Mouse (Mus musculus): ENCODE measurements at regions not wholly inside any gene's neighbourhood (a gene's known extent, or its start where the extent isn't known, plus 50 kb on each side); places are given as distances from the start of the nearest gene placed in this dataset.
A peak's percentile ranks its signal among the peaks of the same experiment; 100 is the strongest.
"Not testable (repeated sequence)": the region's sequence is repeated elsewhere in the genome, so short reads cannot be mapped to it uniquely, and the experiment has no call there.

DNA sequence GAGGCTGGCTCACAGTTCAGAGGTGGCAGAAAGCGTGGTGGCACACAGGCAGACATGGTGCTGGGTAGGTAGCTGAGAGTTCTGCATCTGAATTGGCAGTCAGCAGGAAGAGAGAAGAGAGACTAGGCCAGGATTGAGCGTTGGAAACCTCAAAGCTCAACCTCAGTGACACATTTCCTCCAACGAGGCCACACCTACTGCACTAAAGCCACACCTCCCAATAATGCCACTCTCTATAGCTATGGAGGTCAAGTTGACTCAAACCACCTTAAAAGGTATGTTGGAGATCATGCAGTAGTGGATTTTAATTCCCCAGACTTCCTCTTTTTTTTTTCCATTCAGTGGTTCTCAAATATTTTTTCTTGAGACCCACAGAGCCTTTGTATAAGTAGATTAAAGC lies 57.1 kb downstream of the Ccdc54 start:
- DNase-seq (ENCODE audit: extremely low read depth, low read depth, low spot score) = no peak
- no peaks in the 10 kb centered on the region for H3K36me3 ChIP-seq (ENCODE audit: control insufficient read depth, insufficient read depth, low read length)
- H3K79me2 ChIP-seq (ENCODE audit: control insufficient read depth, insufficient read depth, low read length) = no peaks in the 10 kb centered on the region
- H3K9ac ChIP-seq (ENCODE audit: low read depth, low read length) = no peak overlapping the region
- no peak overlapping the region for H3K4me3 ChIP-seq (ENCODE audit: insufficient read depth, low read depth, low read length)
- 0 out of 2 replicates have a peak, but pooled peaks cover 2% of the 10 kb centered on the region for H3K4me1 ChIP-seq (ENCODE audit: control insufficient read depth, insufficient read depth, low read length)
- H3K27me3 ChIP-seq (ENCODE audit: control insufficient read depth, insufficient read depth, low read length) = no peaks in the 10 kb centered on the region
- 72% methylated on average over 3 of the region's 3 CpGs for WGBS
- TF ChIP-seq CTCF (IDR thresholded peaks at IDR 0.05; ENCODE audit: low read depth, low read length) (no peak), POLR2A (IDR thresholded peaks at IDR 0.05; ENCODE audit: extremely low read depth, insufficient read depth, low read length) (no peak)
- no peak overlapping the region for H3K27ac ChIP-seq (replicated peaks; ENCODE audit: insufficient read depth, low read depth, low read length)

DNA sequence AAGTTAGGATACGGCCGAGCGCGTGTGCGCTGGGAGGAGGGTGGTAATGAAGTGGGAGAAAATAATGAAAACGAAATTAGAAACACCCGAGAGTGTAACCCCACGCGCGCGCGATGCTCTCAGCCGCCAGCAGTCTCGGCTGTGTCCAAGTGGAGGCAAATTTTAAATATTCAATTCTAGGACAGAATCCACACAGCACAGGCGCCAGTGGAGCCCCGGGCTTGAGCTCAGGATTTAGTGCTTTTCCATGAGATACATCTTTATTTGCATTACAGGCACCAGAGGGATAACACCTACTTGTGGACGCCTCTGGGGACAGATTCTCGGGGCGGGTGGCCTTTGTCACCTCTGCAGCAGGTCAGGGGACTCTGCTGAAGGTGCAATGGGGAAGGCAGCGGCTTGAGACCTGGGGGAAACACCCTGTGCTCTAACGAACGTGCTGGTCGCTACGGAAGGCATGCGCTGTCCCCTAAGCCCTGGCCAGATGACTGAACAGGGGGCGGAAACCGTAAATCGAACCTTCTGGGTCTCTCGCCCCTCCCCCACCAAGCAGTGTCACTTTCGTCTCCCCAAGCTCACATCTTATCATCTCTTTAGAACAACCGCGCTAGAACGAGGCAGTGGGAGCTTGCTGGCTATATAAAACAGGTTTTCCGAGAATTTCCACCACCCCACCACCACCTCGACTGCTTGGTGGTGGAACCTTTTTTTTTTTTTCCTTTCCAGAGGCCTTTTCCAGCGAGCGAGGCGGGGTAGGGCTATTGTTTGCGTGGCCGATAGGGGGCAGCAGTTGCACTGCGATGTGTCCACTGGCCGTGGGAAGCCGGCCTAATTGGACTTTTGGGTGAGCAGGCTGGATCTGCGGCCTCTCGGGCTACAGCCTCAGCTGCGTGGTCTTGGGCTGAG lies 61.2 kb downstream of the Ccdc54 start:
- DNase-seq (ENCODE audit: extremely low read depth, low read depth, low spot score) = peak; percentile 52
- no peak overlapping the region for H3K27ac ChIP-seq (replicated peaks; ENCODE audit: insufficient read depth, low read depth, low read length)
- TF ChIP-seq POLR2A (IDR thresholded peaks at IDR 0.05; ENCODE audit: extremely low read depth, insufficient read depth, low read length) = no peak
- peak; percentile 94 for TF ChIP-seq CTCF (IDR thresholded peaks at IDR 0.05; ENCODE audit: low read depth, low read length)

DNA sequence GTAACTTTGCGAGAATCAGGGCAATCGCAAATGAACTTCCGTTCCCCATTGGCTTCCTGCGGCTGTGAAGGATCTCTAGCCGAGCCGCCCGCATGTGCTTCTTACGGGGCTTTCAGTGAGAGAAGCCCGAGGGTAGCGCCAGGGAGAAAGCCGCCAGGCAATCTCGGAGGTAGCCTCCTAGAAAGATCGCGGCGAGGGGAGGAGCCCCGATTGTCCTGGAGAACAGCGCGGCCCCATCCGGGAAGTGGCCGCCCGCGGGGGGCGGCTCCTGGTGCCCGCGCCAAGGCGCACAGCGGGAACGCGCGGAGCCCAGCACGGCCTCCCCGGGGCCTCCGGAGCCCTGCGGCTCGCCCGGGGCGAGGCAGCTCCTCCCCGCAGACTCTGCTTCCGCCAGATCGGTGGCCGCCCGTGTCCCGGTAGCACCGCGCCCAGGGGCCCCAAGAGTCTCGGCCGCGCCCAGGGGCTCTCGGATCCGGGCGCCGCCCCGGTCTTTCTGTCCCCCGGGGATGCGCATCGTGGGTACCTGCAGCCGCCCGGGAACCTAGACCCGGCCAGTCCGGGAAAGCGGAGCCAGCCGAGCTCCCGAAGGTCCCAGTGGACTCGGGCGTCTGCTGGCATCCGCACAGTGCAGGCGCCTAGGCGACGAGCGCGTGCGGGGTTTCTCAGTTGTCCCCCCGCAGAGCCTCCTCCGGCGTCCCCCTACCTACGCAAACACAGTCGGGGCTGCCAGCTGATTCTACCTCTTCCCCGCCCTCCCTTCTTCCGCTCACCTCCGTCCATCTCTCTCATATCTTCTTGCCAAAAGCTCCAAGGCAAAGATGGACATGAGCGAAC lies 62.1 kb downstream of the Ccdc54 start:
- no peak overlapping the region; the same call in 1 of the 2 replicates for H3K27ac ChIP-seq (replicated peaks; ENCODE audit: insufficient read depth, low read depth, low read length)
- no peak for TF ChIP-seq POLR2A (IDR thresholded peaks at IDR 0.05; ENCODE audit: extremely low read depth, insufficient read depth, low read length)
- TF ChIP-seq CTCF (IDR thresholded peaks at IDR 0.05; ENCODE audit: low read depth, low read length) = no peak
- H3K4me1 ChIP-seq (ENCODE audit: control insufficient read depth, insufficient read depth, low read length) = 0 out of 2 replicates have a peak, but pooled peaks cover 2% of the 10 kb centered on the region
- under 1% methylated on average over 81 of the region's 81 CpGs for WGBS
- peak overlapping the region; percentile 67 for H3K4me3 ChIP-seq (ENCODE audit: insufficient read depth, low read depth, low read length)
- H3K27me3 ChIP-seq (ENCODE audit: control insufficient read depth, insufficient read depth, low read length) = no peaks in the 10 kb centered on the region
- H3K79me2 ChIP-seq (ENCODE audit: control insufficient read depth, insufficient read depth, low read length) = no peaks in the 10 kb centered on the region
- H3K36me3 ChIP-seq (ENCODE audit: control insufficient read depth, insufficient read depth, low read length) = no peaks in the 10 kb centered on the region
- peak overlapping the region; percentile 54 for H3K9ac ChIP-seq (ENCODE audit: low read depth, low read length)
- DNase-seq (ENCODE audit: extremely low read depth, low read depth, low spot score) = no peak

More for the DNA sequence above, 61.2 kb downstream of the Ccdc54 start:
- Histone ChIP-seq H3K9ac (ENCODE audit: low read depth, low read length) (peak overlapping the region; percentile 54), H3K4me3 (ENCODE audit: insufficient read depth, low read depth, low read length) (peak overlapping the region; percentile 67), H3K79me2 (ENCODE audit: control insufficient read depth, insufficient read depth, low read length) (no peaks in the 10 kb centered on the region), H3K27me3 (ENCODE audit: control insufficient read depth, insufficient read depth, low read length) (no peaks in the 10 kb centered on the region), H3K36me3 (ENCODE audit: control insufficient read depth, insufficient read depth, low read length) (no peaks in the 10 kb centered on the region), H3K4me1 (ENCODE audit: control insufficient read depth, insufficient read depth, low read length) (0 out of 2 replicates have a peak, but pooled peaks cover 2% of the 10 kb centered on the region)
- WGBS = under 1% methylated on average over 46 of the region's 46 CpGs

DNA sequence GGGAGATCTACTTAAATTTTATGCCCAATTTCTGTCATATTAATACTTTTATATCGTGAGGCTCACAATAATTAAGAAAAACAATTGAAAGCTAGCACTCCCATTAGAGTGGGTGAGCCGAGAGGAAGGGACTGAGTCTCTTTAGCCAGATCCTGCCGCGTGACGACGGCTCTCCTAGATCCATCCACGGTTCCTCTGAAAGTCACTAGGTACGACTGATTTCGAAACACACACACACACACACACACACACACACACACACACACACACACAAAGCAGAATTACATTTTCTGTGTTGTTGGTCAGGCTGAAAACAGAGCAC lies 62.6 kb downstream of the Ccdc54 start:
- 0 out of 2 replicates have a peak, but pooled peaks cover 2% of the 10 kb centered on the region for H3K4me1 ChIP-seq (ENCODE audit: control insufficient read depth, insufficient read depth, low read length)
- H3K4me3 ChIP-seq (ENCODE audit: insufficient read depth, low read depth, low read length) = peak overlapping the region; percentile 67
- no peaks in the 10 kb centered on the region for H3K27me3 ChIP-seq (ENCODE audit: control insufficient read depth, insufficient read depth, low read length)
- TF ChIP-seq POLR2A (IDR thresholded peaks at IDR 0.05; ENCODE audit: extremely low read depth, insufficient read depth, low read length) = no peak
- TF ChIP-seq CTCF (IDR thresholded peaks at IDR 0.05; ENCODE audit: low read depth, low read length) = no peak
- 3% methylated on average over 9 of the region's 9 CpGs for WGBS
- no peaks in the 10 kb centered on the region for H3K36me3 ChIP-seq (ENCODE audit: control insufficient read depth, insufficient read depth, low read length)
- H3K9ac ChIP-seq (ENCODE audit: low read depth, low read length) = peak overlapping the region; percentile 54
- no peaks in the 10 kb centered on the region for H3K79me2 ChIP-seq (ENCODE audit: control insufficient read depth, insufficient read depth, low read length)
- no peak overlapping the region; the same call in 1 of the 2 replicates for H3K27ac ChIP-seq (replicated peaks; ENCODE audit: insufficient read depth, low read depth, low read length)
- DNase-seq (ENCODE audit: extremely low read depth, low read depth, low spot score) = peak; percentile 13

DNA sequence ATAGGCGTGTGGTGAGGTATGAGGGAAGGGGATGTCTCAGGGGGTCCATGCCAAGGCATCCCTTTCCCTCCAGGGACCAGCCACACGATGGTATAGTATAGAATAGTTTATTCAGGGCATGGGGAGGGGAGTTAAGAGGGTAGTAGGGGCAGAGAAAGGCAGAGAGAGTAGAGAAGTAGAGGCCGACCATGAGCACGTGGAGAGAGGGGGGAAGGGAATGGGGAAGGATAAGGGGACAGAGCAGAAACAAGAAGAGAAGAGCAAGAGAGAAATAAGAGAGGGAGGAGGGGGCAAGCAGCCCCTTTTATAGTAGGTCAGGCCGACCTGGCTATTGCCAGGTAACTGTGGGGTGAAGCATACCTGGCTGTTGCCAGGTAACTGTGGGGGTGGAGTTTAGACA lies 64.0 kb downstream of the Ccdc54 start:
- not testable (repeated sequence) for H3K27me3 ChIP-seq (ENCODE audit: control insufficient read depth, insufficient read depth, low read length); H3K27ac ChIP-seq (replicated peaks; ENCODE audit: insufficient read depth, low read depth, low read length); H3K79me2 ChIP-seq (ENCODE audit: control insufficient read depth, insufficient read depth, low read length); H3K4me1 ChIP-seq (ENCODE audit: control insufficient read depth, insufficient read depth, low read length); H3K9ac ChIP-seq (ENCODE audit: low read depth, low read length); H3K36me3 ChIP-seq (ENCODE audit: control insufficient read depth, insufficient read depth, low read length); H3K4me3 ChIP-seq (ENCODE audit: insufficient read depth, low read depth, low read length); DNase-seq (ENCODE audit: extremely low read depth, low read depth, low spot score)
- 82% methylated on average over 5 of the region's 5 CpGs for WGBS

All from liver, adult 2 months (tissue).